Mouse (Mus musculus): ENCODE results near the gene Jdp2. TPM values are rescaled to one million over a fixed set of nuclear protein-coding genes. Genes with fewer than 3 reads are reported as not detected.

The Jdp2 gene
- total RNA-seq, 2 experiments from 2014 or later = 19.3 to 21.5 TPM

- DNase-seq (ENCODE audit: low spot score in 2 of 2) = no peak
These were observed 85.8 kb downstream of the Jdp2 start for GRCm38 (mm10) chr12:85684411-85685275.

DNA sequence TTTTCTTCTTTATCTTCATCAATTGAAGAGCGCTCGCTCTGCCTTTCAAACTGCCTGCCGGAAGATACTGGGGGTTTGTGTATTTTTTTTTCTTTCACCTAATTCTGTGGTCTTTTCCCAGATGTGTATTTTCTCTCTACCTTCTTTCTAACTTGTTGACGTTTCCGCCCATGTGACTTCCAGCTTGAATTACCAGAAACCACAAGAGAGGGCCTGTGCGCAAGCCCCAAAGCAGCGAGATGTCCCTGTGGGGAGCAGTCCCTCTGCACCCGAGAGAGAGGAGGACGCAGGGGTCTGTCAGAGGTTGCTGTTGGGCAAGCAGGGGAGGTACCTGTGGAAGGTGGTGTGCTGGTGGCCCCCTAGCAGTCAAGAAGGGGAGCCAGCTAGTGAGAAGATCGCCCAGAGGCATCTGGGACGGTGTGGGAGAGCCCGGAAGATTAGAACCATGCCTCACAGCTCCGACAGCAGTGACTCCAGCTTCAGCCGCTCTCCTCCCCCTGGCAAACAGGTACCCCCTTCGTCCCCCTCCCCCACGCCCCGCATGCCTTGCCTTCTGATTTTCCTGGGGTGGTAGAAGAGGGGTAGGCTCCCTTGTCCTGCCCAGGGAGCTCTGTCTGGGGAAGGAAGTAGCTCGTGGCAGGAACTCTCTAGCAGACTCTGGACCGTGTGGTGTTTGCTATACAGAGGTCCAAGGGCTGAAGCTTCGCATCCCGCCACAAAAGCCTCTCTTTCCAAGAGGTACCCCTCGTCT lies 87.8 kb downstream of the Jdp2 start, which contains the start of gene Batf:
Batf (plus strand) TSS at position 204 of the 751 bp plus-strand sequence.
- DNase-seq (ENCODE audit: low spot score in 2 of 2) = no peak

DNA sequence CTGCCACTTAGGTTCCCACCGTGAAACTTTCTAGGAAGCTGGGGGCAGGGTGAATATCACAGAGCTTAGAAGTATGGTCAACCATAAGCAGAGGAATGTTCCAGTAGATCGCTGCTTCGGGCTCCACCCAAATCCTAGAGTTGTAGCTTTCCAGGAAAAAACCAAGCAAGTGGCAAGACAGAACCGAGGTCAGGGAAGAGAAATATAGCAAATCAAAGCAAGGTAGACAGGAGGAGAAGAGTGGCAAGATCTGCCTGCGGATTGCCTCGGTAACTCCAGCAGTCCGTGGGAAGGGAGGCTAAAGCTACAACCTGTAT lies 88.3 kb downstream of the Jdp2 start:
- DNase-seq (ENCODE audit: low spot score in 2 of 2) = no peak

- DNase-seq (ENCODE audit: low spot score in 2 of 2) = no peak
These were observed 89.0 kb downstream of the Jdp2 start for GRCm38 (mm10) chr12:85687846-85688245.

Other genes with a start within 250 kb of the Jdp2 start
- 100 to 1,000 TPM; 190 to 191 TPM for gene Tmed10, start 224.2 kb upstream of the Jdp2 start, total RNA-seq (2021)
- gene Fos, start 125.1 kb upstream of the Jdp2 start, total RNA-seq (2021) = 10 to 100 TPM; 19.0 to 20.0 TPM
- 1 to 10 TPM in 1 of 2 experiments, under 1 TPM in 1; 0.59 to 1.2 TPM for gene Batf, start 87.6 kb downstream of the Jdp2 start, total RNA-seq (2021)
- gene Flvcr2, start 147.5 kb downstream of the Jdp2 start, total RNA-seq (2021) = 1 to 10 TPM; 3.5 to 3.9 TPM
- gene Erg28, start 225.5 kb downstream of the Jdp2 start, total RNA-seq (2021) = 10 to 100 TPM; 22.3 to 22.6 TPM
- 10 to 100 TPM; 16.6 to 17.6 TPM for gene Ttll5, start 225.6 kb downstream of the Jdp2 start, total RNA-seq (2021)

Measured in gastrocnemius, postnatal 4 days (tissue).